Mouse (Mus musculus): Measurements from ENCODE around the gene Prnp. TPM values are rescaled to one million over a fixed set of nuclear protein-coding genes. Genes with fewer than 3 reads are reported as not detected.

Gene Prnp
- total RNA-seq, 2 experiments from 2014 or later = 83.6 to 102 TPM

DNA sequence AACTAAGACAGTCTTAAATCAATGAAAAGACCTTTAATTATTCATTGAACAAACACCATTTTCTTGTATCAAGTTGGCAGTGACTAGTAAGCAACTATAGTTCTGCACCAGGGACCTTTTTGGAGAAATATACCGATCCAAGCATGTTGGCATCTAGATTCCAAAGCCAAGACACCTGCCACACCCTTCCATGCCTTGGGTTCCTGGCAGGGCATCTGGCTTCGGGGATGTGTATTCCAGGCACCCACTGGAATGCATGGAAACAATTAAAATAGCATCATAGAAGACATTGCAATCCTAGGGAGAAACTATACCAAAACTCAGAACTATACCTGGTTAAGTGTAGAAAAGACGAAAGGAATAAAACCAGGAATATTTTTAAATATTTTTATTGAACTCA, 3.5 kb upstream of the Prnp start:
- intact Hi-C loops (cut with DNase I) = no loop called here
- no peak for DNase-seq

DNA sequence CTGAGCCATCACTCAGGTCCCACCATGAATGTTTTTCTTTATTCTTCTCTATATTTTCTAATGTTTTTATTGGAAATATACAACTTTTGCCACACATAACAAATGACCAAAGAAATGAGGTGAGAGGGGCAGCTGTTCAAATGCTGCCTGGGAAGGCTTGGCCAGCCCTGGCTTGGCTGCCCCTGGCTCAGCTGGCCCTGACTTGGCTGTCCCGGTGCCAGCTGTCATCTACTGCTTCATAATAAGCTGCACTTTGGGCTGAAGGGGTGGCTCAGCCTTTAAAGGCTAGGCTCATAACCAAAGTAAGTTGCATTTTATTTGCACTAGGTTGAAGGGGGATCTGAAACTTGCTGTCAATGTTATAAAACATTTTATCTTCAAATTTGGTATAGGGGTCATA, 2.9 kb upstream of the Prnp start:
- DNase-seq = peak; percentile 45 to 49
- intact Hi-C loops (cut with DNase I) = no loop called here

DNA sequence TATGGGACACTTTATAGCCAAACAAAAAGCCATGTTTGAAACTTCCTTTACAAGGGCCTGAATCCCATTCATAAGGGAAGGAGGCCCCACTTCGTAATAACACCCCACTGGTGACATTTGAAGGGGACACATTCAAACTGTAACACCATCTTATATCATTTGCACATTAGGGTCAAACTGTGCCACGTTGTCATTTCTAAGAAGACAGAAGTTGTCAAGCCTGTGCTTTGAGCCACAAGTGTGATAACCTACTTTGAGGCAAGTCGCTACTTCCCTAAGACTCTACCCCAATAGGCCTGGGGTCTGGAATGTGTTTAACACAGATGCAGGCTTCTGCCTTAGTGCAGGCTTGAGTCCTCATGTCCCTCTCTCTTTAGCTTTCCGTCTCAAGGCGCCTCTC, 2.4 kb upstream of the Prnp start:
- intact Hi-C loops (cut with DNase I) = no loop called here
- no peak for DNase-seq

DNA sequence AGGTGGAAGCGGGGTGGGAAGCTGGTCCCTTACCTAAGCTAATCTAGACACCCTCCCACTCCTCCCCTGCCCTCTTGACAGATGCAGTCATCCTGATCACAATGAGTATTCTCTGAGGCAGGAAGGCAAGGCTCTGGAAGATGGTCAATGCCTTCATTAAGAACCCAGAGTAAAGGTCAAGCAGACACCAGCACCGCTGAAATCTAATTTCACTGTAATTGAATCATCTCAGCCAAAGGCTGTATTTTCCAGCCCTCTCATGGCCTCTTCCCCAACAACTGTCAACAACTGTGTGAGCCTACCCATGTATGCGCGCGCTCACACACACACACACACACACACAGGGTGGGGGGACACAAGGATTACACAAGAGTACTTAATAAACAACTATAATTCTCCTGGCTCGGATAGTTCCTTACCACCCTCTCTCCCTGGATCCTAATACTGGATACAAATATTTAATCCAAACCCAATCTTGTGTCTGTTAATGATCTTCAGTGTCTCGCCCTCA, 1.3 kb upstream of the Prnp start:
- peak; percentile 32 to 56 for DNase-seq
- intact Hi-C loops (cut with DNase I) = no loop called here

DNA sequence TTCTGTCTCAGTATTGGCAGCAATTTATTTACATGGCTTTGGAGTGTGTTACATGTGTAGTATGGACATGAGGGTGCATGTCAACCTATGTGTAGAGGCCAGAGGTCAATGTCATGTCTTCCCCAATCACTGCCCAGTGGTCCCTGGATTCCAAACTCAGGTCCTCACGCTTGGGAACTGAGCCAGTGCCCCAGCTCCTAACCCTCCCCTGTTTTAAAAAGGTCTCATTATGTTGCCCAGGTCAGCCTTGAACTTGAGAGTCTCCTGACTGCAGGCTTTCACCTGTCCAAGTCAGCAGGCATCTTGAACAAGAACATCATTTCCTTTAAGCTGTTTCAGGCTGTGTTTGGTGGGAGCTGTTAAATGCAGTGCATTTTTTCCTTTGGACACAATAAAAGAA, 822 bp upstream of the Prnp start:
- intact Hi-C loops (cut with DNase I) = no loop called here
- no peak for DNase-seq

DNA sequence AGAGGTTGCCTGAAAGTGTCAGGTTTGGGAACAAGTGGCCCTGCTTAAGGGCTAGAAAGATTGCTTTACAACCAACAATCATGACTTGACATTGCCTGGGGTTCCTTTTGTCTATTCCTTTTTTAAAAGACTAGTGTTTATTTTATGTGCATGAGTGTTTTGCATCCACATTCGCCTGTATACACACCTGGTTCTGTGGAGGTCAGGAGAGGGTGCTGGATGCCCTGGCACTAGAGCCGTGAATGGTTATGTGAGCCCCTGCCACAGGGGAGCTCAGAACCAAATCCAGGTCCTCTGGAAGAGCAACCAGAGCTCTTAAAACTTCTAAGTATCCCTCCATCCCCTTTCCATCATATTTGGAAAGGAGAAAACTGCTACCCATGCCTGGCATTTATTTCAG, 1.1 kb downstream of the Prnp start:
- intact Hi-C loops (cut with DNase I) = no loop called here
- DNase-seq = no peak

DNA sequence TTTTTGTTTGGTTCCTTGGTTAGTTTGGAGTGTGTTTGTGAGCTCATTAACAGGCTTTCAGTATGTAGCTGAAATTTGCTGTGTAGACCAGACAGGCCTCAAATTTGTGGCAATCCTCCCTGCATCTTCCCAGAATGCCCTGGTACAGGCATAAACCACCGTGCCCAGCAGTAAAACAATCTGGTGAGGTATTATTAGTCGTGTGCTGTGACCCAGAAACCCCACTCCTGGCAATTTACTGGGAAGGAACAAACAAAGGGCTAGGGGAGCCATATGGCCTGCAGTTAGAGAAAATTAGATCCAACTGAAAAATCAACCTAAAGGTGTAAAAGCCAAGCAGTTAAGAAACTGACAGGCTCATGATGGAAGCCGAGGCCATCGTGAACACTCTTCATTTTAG, 1.6 kb downstream of the Prnp start:
- intact Hi-C loops (cut with DNase I) = no loop called here
- no peak for DNase-seq

DNA sequence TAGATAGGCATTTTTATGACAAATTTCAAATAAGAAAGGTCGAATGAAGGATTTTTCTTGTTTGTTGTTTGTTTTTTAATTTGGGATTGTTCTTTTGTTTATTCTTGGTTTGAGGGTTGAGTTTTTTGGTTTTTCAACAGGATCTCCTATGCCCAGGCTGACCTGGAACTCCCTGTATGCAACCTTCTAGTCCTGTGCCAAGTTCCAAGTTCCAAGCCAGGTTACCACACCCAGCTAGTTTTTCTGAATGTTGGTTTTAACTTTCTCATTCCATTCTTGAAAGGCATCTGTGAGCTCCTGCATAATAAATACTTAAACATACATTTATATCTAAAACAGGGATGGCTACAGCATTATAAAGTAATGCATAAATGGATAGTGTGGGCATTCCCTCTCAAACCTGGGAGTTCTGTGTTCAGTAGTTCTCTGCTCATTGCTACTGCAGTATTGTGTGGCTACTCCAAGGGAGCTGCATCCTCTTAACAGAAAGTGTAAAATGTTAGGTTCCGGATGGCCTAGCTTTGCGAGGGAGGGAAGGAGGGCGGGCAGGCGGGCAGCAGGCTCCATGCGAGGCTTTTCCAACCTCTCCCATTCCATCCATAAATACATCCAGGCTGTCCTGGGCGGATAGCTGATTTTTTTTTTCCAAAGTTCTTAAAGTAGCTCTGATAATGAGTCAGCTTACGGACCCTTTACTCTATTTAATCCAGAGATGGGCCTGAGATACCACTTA, 3.0 kb downstream of the Prnp start:
- intact Hi-C loops (cut with DNase I) = no loop called here

DNA sequence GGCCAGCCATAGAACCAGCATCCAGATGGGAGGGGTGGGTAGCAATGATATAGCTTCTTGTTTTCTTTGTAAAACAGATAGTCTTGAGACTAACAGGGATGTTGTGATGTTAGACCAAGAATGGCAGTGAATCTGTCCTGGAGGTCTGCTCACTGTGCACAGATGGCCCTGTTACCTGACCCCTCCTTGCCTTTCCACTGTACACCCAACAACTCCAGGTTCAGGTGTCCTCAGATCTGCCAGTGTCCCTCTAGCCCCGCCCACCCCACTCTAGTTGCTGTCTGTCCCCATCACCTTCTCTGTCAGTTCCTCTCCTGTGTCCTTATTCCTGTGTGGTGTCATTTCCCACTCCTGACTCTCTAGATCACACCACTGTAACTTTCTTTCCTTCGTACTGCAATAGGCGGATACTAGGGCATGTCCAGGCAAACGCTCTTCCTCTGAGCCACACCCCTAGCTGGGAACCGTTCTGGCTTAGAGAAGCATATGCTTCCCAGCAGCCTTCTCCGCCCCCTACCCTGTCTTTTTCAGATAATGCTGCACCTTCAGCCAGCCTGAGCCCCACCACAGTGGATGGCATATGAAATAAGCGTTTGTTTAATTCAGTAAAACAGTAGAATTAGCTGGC, 22.7 kb downstream of the Prnp start:
- DNase-seq = no peak
- intact Hi-C loops (cut with DNase I) = no loop called here

More for the DNA sequence above, 3.0 kb downstream of the Prnp start:
- DNase-seq = no peak

DNA sequence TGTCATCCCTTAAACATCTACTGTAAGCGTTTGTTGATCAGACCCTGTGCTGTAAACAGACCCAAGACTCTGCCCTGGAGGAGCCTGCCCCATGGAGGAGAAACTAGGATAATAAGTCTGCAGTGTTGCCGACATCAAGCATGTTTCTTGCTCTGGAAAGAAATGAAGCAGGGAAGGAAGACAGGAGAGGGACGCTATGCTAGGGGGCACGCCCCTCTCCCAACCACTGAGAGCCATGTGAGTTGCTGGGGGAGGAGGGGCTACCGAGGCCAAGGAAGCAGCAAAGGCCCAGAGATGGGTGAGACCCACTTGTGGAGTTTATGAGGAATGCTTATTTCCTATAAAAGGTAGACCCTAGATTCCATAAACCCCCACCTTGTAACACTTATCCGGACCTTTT, 23.3 kb downstream of the Prnp start:
- intact Hi-C loops (cut with DNase I) = no loop called here
- no peak for DNase-seq

DNA sequence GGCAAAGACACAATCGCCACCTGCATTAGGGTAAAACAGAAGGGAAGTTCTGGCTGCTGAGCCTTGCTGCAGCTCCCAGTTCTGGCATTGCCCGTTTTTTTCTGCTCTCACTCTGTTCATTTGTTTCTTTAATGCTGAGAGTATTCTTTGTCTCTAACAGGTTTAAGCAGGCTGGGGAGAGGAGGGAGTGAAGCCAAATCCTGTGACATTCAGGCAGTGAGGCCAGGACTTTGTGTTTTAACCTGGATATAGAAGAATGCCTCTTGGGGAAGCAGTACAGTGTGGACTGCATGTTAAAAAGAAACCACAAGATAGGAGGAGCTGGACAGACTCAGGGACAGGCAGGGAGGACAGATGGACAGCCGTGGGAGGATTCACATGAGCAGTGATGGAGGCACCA, 23.9 kb downstream of the Prnp start:
- intact Hi-C loops (cut with DNase I) = no loop called here
- DNase-seq = peak; percentile 34 to 50

DNA sequence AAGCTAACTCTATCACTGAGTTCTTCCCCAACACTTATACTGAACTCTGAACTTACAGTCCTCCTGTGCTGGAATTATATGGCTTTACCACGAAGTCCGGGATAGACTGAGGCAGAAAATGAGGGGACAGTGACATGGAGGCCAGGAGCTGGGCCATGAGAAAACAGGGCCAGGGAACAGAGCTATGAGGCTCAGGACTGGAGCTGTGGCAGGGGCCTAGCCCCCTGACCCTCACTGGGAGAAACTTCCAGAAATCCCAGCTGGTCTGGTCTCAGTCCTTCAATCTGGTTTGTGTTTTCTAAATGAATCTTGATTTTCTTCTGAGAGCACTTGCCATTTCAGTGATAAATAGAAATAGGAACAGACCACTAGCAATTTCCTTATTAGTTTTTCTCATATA, 24.5 kb downstream of the Prnp start:
- DNase-seq = no peak
- intact Hi-C loops (cut with DNase I) = no loop called here

DNA sequence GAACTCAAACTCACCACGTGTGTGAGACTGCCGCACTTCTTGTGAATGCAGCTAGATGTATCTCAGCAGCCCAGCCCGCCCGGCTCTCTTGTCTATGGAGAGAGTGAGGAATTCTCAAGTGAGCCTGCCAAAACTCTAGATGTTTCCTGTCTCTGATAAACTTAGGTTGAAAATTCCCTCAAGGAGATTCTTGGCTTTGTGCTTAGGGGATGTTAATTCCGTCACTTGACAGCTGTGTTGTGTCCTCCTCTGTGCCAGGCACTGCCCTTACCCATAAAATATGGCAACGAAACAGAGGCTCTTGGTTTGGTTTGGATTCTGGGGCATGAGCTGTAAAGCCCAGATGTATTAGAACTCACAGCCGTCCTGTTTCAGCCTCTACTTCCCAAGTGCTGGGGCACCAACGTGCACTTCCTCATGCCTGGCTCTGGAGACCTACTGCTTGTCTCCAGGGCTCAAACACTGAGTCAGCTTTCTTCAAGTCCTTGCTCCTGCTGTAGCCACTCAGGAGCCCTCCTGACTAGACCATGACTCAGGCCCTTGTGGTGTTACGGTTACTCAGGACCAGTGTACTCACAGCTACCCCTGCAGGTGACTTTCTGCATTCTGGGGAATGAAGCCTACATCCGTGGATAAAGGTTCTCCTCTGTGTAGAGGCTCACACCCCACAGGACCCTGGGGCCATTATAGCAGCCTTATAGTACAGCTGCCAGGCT, 25.8 kb downstream of the Prnp start:
- intact Hi-C loops (cut with DNase I) = loop anchor here (5.0 kb wide), 1 partner anchor 33 kb away; no protein-coding TSS in a partner anchor
- DNase-seq = peak; percentile 62 to 63

DNA sequence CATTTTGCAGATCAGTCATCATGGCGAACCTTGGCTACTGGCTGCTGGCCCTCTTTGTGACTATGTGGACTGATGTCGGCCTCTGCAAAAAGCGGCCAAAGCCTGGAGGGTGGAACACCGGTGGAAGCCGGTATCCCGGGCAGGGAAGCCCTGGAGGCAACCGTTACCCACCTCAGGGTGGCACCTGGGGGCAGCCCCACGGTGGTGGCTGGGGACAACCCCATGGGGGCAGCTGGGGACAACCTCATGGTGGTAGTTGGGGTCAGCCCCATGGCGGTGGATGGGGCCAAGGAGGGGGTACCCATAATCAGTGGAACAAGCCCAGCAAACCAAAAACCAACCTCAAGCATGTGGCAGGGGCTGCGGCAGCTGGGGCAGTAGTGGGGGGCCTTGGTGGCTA, 26.7 kb downstream of the Prnp start:
- intact Hi-C loops (cut with DNase I) = loop anchor here (5.0 kb wide), 1 partner anchor 34 kb away; no protein-coding TSS in a partner anchor
- no peak for DNase-seq

DNA sequence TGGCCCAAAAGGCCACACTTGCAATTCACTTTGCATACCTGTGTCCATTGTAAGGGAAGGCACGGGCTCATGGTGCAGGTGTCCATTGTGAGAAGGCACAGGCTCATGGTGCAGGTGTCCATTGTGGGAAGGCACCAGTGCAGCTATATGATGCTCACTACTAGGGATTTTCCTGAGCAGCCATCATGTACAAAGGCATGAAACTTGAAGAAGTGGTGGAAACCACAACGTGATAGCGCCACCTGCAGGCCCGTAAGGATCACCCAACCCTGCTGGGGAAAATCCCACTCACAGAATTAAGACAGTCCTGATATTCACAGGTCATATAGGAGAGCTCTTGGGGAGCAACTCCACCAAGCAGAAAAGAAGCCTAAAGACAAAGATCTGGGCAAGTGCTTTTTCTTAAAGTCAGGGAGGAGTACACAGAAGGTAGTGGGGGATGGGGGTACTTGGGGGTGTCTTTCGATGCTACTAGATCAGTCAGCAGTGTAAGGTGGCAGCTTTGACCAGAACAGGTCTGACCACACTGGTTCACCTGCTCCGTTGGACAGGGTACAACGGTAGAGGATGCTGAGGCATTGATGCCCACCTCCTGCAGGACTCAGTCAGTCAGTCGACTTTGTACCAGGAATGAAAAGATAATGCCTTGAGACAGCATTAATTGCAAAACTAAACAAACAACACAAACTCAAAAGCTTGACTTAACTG, 29.8 kb downstream of the Prnp start:
- intact Hi-C loops (cut with DNase I) = loop anchor here (1.0 to 10.0 kb wide), 3 partner anchors 37 to 395 kb away; no protein-coding TSS in a partner anchor
- DNase-seq = peak; percentile 58 to 75

DNA sequence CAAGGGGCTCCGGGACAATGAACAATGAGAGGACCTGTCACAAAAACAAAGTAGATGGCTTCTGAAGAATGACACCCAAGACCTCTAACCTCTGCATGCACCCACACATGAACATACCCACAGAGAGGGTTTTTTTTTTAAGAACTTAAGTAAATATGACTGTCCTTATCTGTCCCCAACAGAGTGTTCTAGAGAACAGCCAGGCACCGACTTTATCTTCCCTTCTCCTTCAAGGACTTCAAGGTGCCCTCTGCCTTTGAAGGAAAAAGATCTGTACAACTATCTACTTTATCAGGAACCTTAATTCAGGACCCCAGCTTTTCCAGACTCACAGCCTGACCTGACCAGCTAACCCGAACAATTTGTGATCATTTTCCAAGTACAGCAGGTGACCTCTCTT, 30.8 kb downstream of the Prnp start:
- intact Hi-C loops (cut with DNase I) = loop anchor here (10.0 kb wide), 1 partner anchor 396 kb away; no protein-coding TSS in a partner anchor
- DNase-seq = no peak

DNA sequence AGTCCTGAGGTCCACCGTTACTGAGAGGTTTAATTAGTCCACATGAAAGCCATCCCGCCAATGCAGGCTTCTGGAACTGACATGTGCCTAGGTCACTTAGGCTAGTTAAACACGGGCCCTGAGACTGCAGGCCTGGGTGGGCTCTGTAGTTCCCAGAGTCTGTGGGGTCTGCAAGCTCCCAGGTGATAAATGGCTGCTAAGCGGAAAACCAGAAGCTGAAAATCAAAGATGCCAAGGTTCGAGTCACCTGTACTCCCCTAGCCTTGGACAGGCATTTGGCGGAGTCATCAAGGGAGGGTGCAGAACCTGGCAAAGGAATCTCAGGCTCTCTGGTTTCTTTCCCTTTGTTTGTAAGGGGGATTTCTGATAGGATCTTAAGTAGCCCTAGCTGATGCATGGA, 31.8 kb downstream of the Prnp start:
- DNase-seq = no peak
- intact Hi-C loops (cut with DNase I) = loop anchor here (10.0 kb wide), 1 partner anchor 397 kb away; no protein-coding TSS in a partner anchor

DNA sequence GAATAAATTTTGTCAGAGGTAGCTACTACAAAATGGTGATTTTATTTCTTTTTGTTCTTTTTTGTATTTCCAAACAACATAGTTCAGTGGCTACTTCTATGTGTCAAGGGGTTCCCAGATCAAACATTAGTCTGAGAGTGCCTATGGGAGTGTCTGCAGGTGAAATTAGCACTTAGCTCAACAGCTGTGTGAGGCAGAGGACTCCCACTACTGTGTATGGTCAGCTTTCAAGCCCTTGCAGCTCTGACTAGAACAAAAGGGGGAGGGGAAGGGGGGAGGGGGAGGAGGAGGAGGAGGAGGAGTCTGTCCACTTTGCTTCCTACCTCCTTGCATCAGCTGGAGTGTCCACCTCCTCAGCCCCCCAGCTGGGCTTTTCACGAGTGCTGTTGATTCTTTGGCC, 34.6 kb downstream of the Prnp start:
- DNase-seq = peak; percentile 0
- intact Hi-C loops (cut with DNase I) = loop anchor here (10.0 kb wide), 1 partner anchor 400 kb away; no protein-coding TSS in a partner anchor

DNA sequence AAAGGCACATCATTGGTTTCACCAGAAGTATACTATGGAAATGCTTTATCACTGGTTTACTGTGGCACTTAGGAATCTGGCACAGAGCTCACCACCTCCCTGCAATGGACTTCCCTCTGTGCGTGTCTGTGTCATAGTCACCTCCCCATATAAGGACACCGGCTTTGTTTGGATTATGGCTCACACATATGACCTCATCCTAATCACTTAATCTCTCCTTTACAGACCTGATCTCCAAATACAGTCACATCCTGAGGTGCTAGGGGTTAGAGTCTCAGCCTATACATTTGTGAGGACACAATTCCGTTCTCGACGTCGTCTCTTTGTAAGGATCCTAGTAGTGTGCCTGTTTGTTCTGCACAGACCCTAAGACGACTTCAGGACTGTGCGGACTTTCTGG, 35.5 kb downstream of the Prnp start:
- DNase-seq = peak in 1 of 2 experiments; percentile 2
- intact Hi-C loops (cut with DNase I) = loop anchor here (10.0 kb wide), 1 partner anchor 400 kb away; no protein-coding TSS in a partner anchor

DNA sequence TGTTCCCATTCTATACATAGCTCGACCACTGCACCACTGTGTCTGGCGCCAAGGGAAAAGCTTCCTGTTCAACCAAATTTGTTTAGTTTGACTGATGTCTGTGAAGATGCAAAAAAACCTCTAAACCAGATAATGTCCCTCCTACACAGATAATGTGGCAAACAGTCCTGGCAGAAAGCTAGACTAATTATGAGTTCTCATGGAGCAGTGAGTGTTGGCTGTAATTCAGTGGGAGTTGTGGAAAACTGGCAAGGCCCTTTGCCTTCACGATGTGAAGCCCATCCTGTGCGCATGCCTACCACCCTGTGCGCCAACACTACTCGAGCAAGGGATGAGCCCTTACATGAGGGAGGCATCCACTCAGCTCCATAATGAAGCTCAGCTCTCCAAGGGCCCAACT, 36.0 kb downstream of the Prnp start:
- DNase-seq = peak in 1 of 2 experiments; percentile 0
- intact Hi-C loops (cut with DNase I) = loop anchor here (10.0 kb wide), 1 partner anchor 401 kb away; no protein-coding TSS in a partner anchor

Measured in heart, postnatal 10 days (tissue).